In the genomic region with DNA sequence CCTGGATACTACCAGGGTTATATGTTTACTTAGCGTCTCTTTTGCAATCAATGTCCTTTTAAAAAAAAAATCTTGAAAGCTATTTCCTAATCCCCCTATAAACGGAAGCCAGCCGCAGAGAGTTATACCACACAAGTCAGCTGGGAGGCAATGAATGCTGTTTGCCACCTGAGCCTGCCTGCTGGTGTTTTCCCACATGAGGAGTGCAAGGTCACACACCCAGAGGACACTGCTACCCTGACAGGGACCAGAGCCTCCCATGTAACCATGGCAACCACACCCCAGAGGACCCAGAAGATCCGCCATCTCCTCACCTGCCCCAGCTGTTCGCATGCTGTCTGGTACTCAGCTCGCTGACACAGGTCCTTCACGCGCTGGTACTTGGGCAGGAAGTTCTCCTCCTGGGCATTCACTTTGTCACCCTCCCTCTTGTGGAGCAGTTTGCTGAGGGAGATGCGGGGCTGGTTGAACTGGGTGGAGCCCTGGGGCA, we compare ENCODE assay signal across 13 mouse cellular contexts.
DNase-seq lines count a peak whose midpoint lies in the region; ATAC-seq and TF ChIP-seq lines count a peak whose summit lies in the region.
"Had no signal": no experiment of that assay in that cellular context is flagged by ENCODE, and none has a peak within 500 bp of the region (broad histone marks: within the 10 kb centered on the region; RNA-seq: fewer than 3 reads in every experiment).

No protein-coding gene starts in this region.

- 55% methylated on average over 9 of the region's 9 CpGs for WGBS in liver, postnatal 0 days (ENCODE audit: insufficient replicate concordance)
- WGBS in liver, embryonic 12.5 days (ENCODE audit: insufficient replicate concordance): 72% methylated on average over 9 of the region's 9 CpGs
- 81% methylated on average over 9 of the region's 9 CpGs for WGBS in hindbrain, embryonic 11.5 days

- ATAC-seq in liver, postnatal 0 days: peak; percentile 52
- no peak for ATAC-seq in liver, embryonic 12.5 days
- no peak for ATAC-seq in cerebellum, adult (ENCODE audit: insufficient number of reproducible peaks, low FRiP score, low TSS enrichment)
- ATAC-seq in hindbrain, embryonic 11.5 days (ENCODE audit: low FRiP score): no peak

- peaks cover 11% of the 10 kb centered on the region; the same call in 1 of the 2 replicates for H3K4me1 ChIP-seq in liver, postnatal 0 days (ENCODE audit: insufficient read depth)
- peaks cover 23% of the 10 kb centered on the region for H3K4me1 ChIP-seq in liver, embryonic 12.5 days
- peaks cover 8 to 38% of the 10 kb centered on the region in 2 experiments for H3K4me1 ChIP-seq in CH12.LX (ENCODE audit: control insufficient read depth in 1 of 2, insufficient read depth in 2 of 2)
- H3K4me1 ChIP-seq in hindbrain, embryonic 11.5 days (replicated peaks; ENCODE audit: control insufficient read depth, insufficient read depth, low read length): no peaks in the 10 kb centered on the region

- H3K27ac ChIP-seq in liver, postnatal 0 days (ENCODE audit: low read depth): no peak overlapping the region
- H3K27ac ChIP-seq in liver, embryonic 12.5 days: no peak overlapping the region
- H3K27ac ChIP-seq in CH12.LX (ENCODE audit: insufficient read depth, low read depth): no peak overlapping the region
- H3K27ac ChIP-seq in hindbrain, embryonic 11.5 days (ENCODE audit: low read depth, low read length): no peak overlapping the region
- H3K27ac ChIP-seq: hindbrain, embryonic 12.5 days; liver, embryonic 15.5 days had no signal

- no peak overlapping the region for H3K4me2 ChIP-seq in liver, postnatal 0 days (ENCODE audit: low read depth, low read length)
- no peak overlapping the region for H3K4me2 ChIP-seq in liver, embryonic 12.5 days
- no peak overlapping the region for H3K4me2 ChIP-seq in CH12.LX (ENCODE audit: insufficient read depth, low read depth, poor library complexity, severe bottlenecking)
- H3K4me2 ChIP-seq in hindbrain, embryonic 11.5 days (replicated peaks; ENCODE audit: low read depth, low read length): no peak overlapping the region
- H3K4me2 ChIP-seq: hindbrain, embryonic 12.5 days; liver, embryonic 15.5 days had no signal

- TF ChIP-seq CTCF in liver, postnatal 0 days (IDR thresholded peaks at IDR 0.05; ENCODE audit: low read depth): no peak
- no peak for TF ChIP-seq CTCF in CH12.LX (conservative IDR thresholded peaks at IDR 0.05 in 1 of 2, IDR thresholded peaks at IDR 0.05 in 1 of 2; ENCODE audit: low read depth in 2 of 2, low read length in 2 of 2)
- TF ChIP-seq CTCF in brain, embryonic 14.5 days (IDR thresholded peaks at IDR 0.05; ENCODE audit: borderline replicate concordance, extremely low read depth, insufficient read depth, insufficient read length): no peak

- H3K9ac ChIP-seq in liver, postnatal 0 days (replicated peaks): no peak overlapping the region
- no peak overlapping the region for H3K9ac ChIP-seq in liver, embryonic 12.5 days
- no peak overlapping the region for H3K9ac ChIP-seq in CH12.LX (ENCODE audit: insufficient read depth, low read depth)
- no peak overlapping the region for H3K9ac ChIP-seq in hindbrain, embryonic 11.5 days (ENCODE audit: low read depth, low read length)
- H3K9ac ChIP-seq: hindbrain, embryonic 12.5 days; liver, embryonic 15.5 days had no signal

- dilution Hi-C loops in CH12.LX (cut with MboI; ENCODE audit: extremely low pct_ligation_motif_present, extremely low pct_unique_long_range_greater_than_20kb, low sequenced_read_pairs): no loop called here

- in situ Hi-C loops in CH12.LX (cut with MboI; ENCODE audit: low pct_ligation_motif_present, low pct_unique_long_range_greater_than_20kb, low sequenced_read_pairs): loop anchor here (25.0 kb wide), 2 partner anchors 546 to 704 kb away; a partner anchor contains a TSS

- no peaks in the 10 kb centered on the region for H3K36me3 ChIP-seq in liver, postnatal 0 days (replicated peaks; ENCODE audit: insufficient read depth, low read length)
- no peaks in the 10 kb centered on the region for H3K36me3 ChIP-seq in liver, embryonic 12.5 days
- no peaks in the 10 kb centered on the region for H3K36me3 ChIP-seq in CH12.LX (replicated peaks in 1 of 2; ENCODE audit: control insufficient read depth in 1 of 2, insufficient read depth in 1 of 2, low read length in 1 of 2)
- no peaks in the 10 kb centered on the region for H3K36me3 ChIP-seq in hindbrain, embryonic 11.5 days (ENCODE audit: control insufficient read depth, insufficient read depth, low read length)
- H3K36me3 ChIP-seq: liver, embryonic 15.5 days had no signal

- no peak for TF ChIP-seq RAD21 in CH12.LX (IDR thresholded peaks at IDR 0.05; ENCODE audit: low read depth, low read length)

- no peaks in the 10 kb centered on the region for H3K9me3 ChIP-seq in liver, postnatal 0 days (ENCODE audit: low read length)
- H3K9me3 ChIP-seq in liver, embryonic 12.5 days (replicated peaks): no peaks in the 10 kb centered on the region
- no peaks in the 10 kb centered on the region for H3K9me3 ChIP-seq in CH12.LX (replicated peaks; ENCODE audit: low read length)
- no peaks in the 10 kb centered on the region for H3K9me3 ChIP-seq in hindbrain, embryonic 11.5 days (ENCODE audit: control insufficient read depth, low read length)
- H3K9me3 ChIP-seq: hindbrain, embryonic 12.5 days; liver, embryonic 15.5 days had no signal

- peak; percentile 26 for DNase-seq in liver, postnatal 0 days
- DNase-seq in CH12.LX (ENCODE audit: extremely low read depth): peak; percentile 34
- peak; percentile 35 for DNase-seq in brain, embryonic 14.5 days (ENCODE audit: low read depth)
- peak; percentile 32 for DNase-seq in lung, postnatal 10 days
- no peak for DNase-seq in hindbrain, embryonic 11.5 days (ENCODE audit: low spot score)
- DNase-seq in adrenal gland, adult (ENCODE audit: inconsistent age in 2 of 2, low spot score in 1 of 2): no peak
- DNase-seq: cerebellum, adult 2 months; heart, adult 18-20 months; kidney, adult 8-10 months had no signal

- no peak overlapping the region for H3K4me3 ChIP-seq in liver, postnatal 0 days (ENCODE audit: low read depth, low read length)
- H3K4me3 ChIP-seq in liver, embryonic 12.5 days: no peak overlapping the region
- H3K4me3 ChIP-seq in CH12.LX (replicated peaks in 1 of 3; ENCODE audit: low read depth in 2 of 3, low read length in 2 of 3, poor library complexity in 1 of 3): no peak overlapping the region
- H3K4me3 ChIP-seq in hindbrain, embryonic 11.5 days (ENCODE audit: low read depth, low read length): no peak overlapping the region
- H3K4me3 ChIP-seq: hindbrain, embryonic 12.5 days; liver, embryonic 15.5 days had no signal

- no peak; the same call in 1 of the 2 replicates for TF ChIP-seq EP300 in liver, postnatal 0 days (IDR thresholded peaks at IDR 0.05; ENCODE audit: low read depth)
- no peak for TF ChIP-seq EP300 in CH12.LX (IDR thresholded peaks at IDR 0.05; ENCODE audit: low read length)

- no peak for TF ChIP-seq POLR2A in CH12.LX (IDR thresholded peaks at IDR 0.05; ENCODE audit: low read depth, low read length)
- no peak for TF ChIP-seq POLR2A in brain, embryonic 14.5 days (IDR thresholded peaks at IDR 0.05; ENCODE audit: borderline replicate concordance, extremely low read depth, insufficient read depth, insufficient read length, poor library complexity, severe bottlenecking)

- H3K79me2 ChIP-seq in CH12.LX (replicated peaks; ENCODE audit: control insufficient read depth, extremely low read depth, insufficient read depth, poor library complexity, severe bottlenecking): no peaks in the 10 kb centered on the region

- H3K27me3 ChIP-seq in liver, postnatal 0 days (ENCODE audit: insufficient read depth, low read length): no peaks in the 10 kb centered on the region
- H3K27me3 ChIP-seq in liver, embryonic 12.5 days (replicated peaks): no peaks in the 10 kb centered on the region
- peaks cover 8% of the 10 kb centered on the region for H3K27me3 ChIP-seq in CH12.LX (replicated peaks)
- H3K27me3 ChIP-seq in hindbrain, embryonic 11.5 days (ENCODE audit: control insufficient read depth, insufficient read depth, low read length): no peaks in the 10 kb centered on the region
- H3K27me3 ChIP-seq: hindbrain, embryonic 12.5 days; liver, embryonic 15.5 days had no signal

TF ChIP-seq in CH12.LX, 34 proteins besides CTCF, POLR2A, EP300 and RAD21:
- TF ChIP-seq TCF12 (IDR thresholded peaks at IDR 0.05; ENCODE audit: low read depth, low read length) (no peak), CHD1 (IDR thresholded peaks at IDR 0.05; ENCODE audit: low read depth, low read length) (no peak), POLR2AphosphoS2 (IDR thresholded peaks at IDR 0.05; ENCODE audit: low read depth, low read length) (no peak), MAFK (IDR thresholded peaks at IDR 0.05; ENCODE audit: insufficient replicate concordance, low read length) (no peak), PAX5 (IDR thresholded peaks at IDR 0.05; ENCODE audit: low read length) (no peak), MAZ (IDR thresholded peaks at IDR 0.05; ENCODE audit: low read depth, low read length) (no peak), UBTF (IDR thresholded peaks at IDR 0.05; ENCODE audit: low read depth, low read length) (no peak), RCOR1 (conservative IDR thresholded peaks at IDR 0.05; ENCODE audit: low read depth, low read length) (no peak), ZNF384 (IDR thresholded peaks at IDR 0.05; ENCODE audit: low read depth, low read length) (no peak), CHD2 (IDR thresholded peaks at IDR 0.05; ENCODE audit: low read length) (no peak), TBP (conservative IDR thresholded peaks at IDR 0.05; ENCODE audit: low read depth, low read length) (no peak), ZKSCAN1 (IDR thresholded peaks at IDR 0.05; ENCODE audit: borderline replicate concordance, low read depth, low read length) (no peak), USF2 (conservative IDR thresholded peaks at IDR 0.05; ENCODE audit: low read depth, low read length) (no peak), USF1 (IDR thresholded peaks at IDR 0.05; ENCODE audit: low read depth, low read length) (no peak)

Comparison
In these comparisons a context has a peak if more than half of its experiments do, and no peak if none do; other contexts are left out.
1. DNase-seq: peak in liver, postnatal 0 days (single experiment), CH12.LX (single experiment), brain, embryonic 14.5 days (single experiment) and lung, postnatal 10 days (single experiment); none in hindbrain, embryonic 11.5 days (single experiment) and adrenal gland, adult (0 of 2).